Mouse (Mus musculus): Measurements from ENCODE around the gene Mgat4c. TPM values are rescaled to one million over a fixed set of nuclear protein-coding genes. Genes with fewer than 3 reads are reported as not detected.
A peak's percentile ranks its signal among the peaks of the same experiment; 100 is the strongest.

Mgat4c gene
- polyA plus RNA-seq, 1 experiment from 2014 or later, result 14.8 TPM

DNA sequence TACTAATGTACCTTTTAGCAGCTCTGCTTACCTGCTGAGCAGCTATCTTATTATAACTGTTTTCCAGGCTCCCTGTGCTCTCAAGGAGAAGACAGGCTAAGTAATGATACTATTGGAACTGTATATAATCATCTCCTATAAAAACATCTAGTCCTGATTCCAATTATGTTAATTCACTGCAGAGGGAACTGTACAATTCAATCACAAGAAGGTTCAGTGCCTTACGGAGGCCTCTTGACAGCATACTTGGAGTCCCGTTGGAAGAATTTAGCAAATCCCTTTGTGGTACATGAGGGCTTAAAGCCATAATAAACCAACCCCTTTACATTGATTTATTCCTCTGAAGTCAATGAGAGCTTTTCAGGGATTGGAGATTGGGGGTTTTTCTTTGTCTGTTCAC, 174.8 kb downstream of the Mgat4c start:
- Histone ChIP-seq H3K27me3 (replicated peaks) (no peaks in the 10 kb centered on the region), H3K4me2 (replicated peaks) (no peak overlapping the region), H3K9me3 (no peaks in the 10 kb centered on the region), H3K27ac (no peak overlapping the region), H3K4me3 (replicated peaks) (no peak overlapping the region), H3K36me3 (no peaks in the 10 kb centered on the region), H3K4me1 (replicated peaks) (no peaks in the 10 kb centered on the region), H3K9ac (no peak overlapping the region)
- ATAC-seq, result no peak
- WGBS, result 56% methylated on average over 2 of the region's 2 CpGs

DNA sequence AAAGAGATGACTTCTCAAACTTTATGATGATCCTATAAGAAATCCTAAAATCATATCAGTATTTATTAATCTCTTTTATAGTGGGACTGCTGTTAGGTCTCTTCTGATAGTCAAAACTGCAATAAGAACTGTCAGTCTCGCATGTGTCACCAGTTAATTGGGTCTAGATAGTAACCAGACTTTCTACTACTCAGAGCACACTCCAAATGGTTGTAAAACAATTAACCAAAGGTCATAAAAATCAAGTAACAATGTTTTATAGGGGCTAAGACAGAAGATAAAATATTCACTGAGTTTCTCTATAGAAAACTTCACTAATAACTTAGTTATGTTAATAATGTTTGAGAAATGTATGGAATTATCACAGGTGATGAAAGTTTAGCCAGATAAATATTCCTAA, 208.6 kb downstream of the Mgat4c start:
- Histone ChIP-seq H3K36me3 (no peaks in the 10 kb centered on the region), H3K27me3 (replicated peaks) (no peaks in the 10 kb centered on the region), H3K4me1 (replicated peaks) (no peaks in the 10 kb centered on the region), H3K4me2 (replicated peaks) (no peak overlapping the region), H3K9ac (no peak overlapping the region), H3K9me3 (no peaks in the 10 kb centered on the region), H3K4me3 (replicated peaks) (no peak overlapping the region), H3K27ac (no peak overlapping the region)
- 36% methylated on average over 1 of the region's 1 CpGs for WGBS
- ATAC-seq, result 0 out of 2 replicates have a peak, but pooled peaks have one; percentile 59

DNA sequence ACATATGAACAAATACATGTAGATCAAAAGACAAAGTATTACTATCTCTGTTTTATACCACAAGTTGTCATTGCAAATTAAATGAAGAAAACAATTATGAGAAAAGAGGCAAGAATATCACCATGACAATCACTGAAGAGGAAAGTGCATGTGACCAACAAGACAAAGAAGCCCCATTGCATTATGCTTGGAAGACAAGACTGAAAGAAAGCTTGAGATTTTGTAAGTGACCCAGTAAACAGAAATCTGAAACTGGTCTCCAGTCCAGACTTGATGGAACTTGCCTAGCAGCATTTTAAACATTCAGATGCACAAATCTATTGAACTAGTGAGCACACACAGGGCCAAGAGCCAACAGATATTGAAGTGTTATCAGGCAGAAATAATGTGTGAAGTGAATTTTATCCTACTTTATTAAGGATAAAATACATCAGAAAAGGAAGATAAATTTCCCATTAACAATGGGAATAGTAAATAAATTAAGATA, 236.1 kb downstream of the Mgat4c start:
- no peak for ATAC-seq
- no peak overlapping the region for H3K9ac ChIP-seq
- no peaks in the 10 kb centered on the region for H3K9me3 ChIP-seq
- H3K36me3 ChIP-seq, result no peaks in the 10 kb centered on the region
- no peak overlapping the region for H3K4me3 ChIP-seq (replicated peaks)
- no peak overlapping the region for H3K4me2 ChIP-seq (replicated peaks)
- H3K4me1 ChIP-seq (replicated peaks), result no peaks in the 10 kb centered on the region
- H3K27ac ChIP-seq, result no peak overlapping the region
- H3K27me3 ChIP-seq (replicated peaks), result no peaks in the 10 kb centered on the region

DNA sequence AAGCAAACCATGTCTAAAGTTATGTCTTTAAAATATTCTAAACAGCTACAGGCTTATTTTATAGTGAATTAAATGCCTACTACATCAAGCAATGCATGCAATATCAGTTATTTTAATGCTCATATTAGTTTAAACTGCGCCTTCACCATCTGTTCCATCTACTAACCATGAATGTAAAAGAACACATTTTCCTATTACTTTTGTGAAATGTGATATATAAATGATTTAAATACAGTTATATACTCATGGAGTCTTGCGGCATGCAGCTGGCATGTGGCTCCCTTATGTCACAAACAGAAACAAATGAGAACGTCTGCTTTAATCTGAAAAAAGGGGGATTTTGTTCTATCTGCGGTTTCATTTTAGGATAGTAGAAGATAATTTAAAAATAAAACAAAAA, 316.3 kb downstream of the Mgat4c start:
- H3K9ac ChIP-seq, result no peak overlapping the region
- no peak overlapping the region for H3K27ac ChIP-seq
- ATAC-seq, result no peak
- H3K27me3 ChIP-seq (replicated peaks), result no peaks in the 10 kb centered on the region
- H3K4me1 ChIP-seq (replicated peaks), result no peaks in the 10 kb centered on the region
- no peak overlapping the region for H3K4me3 ChIP-seq (replicated peaks)
- H3K9me3 ChIP-seq, result no peaks in the 10 kb centered on the region
- H3K36me3 ChIP-seq, result no peaks in the 10 kb centered on the region
- H3K4me2 ChIP-seq (replicated peaks), result no peak overlapping the region
- 86% methylated on average over 4 of the region's 4 CpGs for WGBS

DNA sequence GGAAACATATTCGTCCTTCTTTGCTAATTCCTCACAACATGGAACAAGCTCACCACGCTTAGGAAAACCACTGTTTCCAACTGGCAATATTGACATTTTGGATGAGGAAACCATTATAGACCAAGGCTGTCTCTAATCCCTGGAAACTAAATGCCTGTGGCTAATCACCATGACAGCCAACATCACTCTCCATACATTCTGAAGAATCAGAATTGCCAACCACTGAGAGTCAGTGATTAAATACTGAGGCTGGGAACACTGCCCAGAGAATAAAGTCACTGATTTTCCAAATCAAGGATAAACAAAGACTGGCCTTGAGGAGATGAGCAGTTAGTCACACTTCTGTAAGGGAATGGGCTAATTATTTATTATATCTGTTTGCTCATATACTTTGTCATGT, 361.2 kb downstream of the Mgat4c start:
- 85% methylated on average over 2 of the region's 2 CpGs for WGBS
- Histone ChIP-seq H3K4me3 (replicated peaks) (no peak overlapping the region), H3K27ac (no peak overlapping the region), H3K4me2 (replicated peaks) (no peak overlapping the region), H3K27me3 (replicated peaks) (no peaks in the 10 kb centered on the region), H3K4me1 (replicated peaks) (no peaks in the 10 kb centered on the region), H3K9ac (no peak overlapping the region), H3K9me3 (no peaks in the 10 kb centered on the region), H3K36me3 (no peaks in the 10 kb centered on the region)
- ATAC-seq, result no peak

DNA sequence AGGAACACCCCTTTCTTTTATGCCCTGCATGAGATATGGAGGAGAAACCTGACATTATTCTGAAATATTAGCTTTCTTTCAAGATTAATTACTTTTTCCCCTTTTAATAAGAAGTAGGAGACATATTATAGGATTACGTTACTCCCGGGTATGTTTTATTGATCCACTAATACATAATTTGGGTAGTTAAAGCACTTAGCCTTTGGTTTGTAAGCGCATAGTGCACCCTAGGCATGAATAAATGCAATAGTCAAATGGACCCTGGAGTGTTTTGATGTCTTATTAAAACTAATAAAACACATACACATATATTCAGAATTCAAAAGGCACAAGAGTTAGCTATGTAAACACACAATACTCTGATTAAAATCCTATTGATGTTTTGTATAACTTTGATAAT, 374.9 kb downstream of the Mgat4c start:
- Histone ChIP-seq H3K36me3 (no peaks in the 10 kb centered on the region), H3K27me3 (replicated peaks) (no peaks in the 10 kb centered on the region), H3K9ac (no peak overlapping the region), H3K4me2 (replicated peaks) (no peak overlapping the region), H3K27ac (no peak overlapping the region), H3K4me3 (replicated peaks) (no peak overlapping the region), H3K9me3 (no peaks in the 10 kb centered on the region), H3K4me1 (replicated peaks) (no peaks in the 10 kb centered on the region)
- 87% methylated on average over 3 of the region's 3 CpGs for WGBS
- ATAC-seq, result no peak

DNA sequence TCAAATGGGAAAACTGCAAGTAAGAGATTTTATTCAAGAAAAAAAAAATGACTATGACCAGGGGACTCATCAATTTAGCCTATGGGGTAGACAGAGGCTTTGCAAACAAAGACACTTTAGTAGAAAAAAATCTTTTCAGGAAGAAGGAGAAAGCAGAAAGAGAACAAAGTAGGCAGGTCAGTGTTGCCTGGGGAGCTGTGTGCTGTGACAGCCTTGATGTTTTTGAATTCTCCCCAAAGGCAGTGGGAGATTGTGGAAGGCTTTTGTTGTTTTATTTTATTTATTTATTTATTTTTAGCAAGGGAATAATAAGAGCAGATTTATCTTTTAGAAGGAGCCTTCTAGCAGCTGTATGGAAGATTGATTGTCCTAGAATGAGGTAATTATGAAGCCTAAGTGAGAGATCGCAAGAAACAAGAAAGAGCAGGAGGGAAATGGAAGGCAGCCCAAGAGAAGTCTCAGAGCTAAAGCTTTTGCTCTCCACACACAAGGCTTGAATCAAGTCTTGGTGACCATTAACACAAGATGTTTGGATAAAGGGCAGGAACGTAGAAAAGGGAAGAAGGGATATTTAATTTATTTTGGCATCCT, 375.8 kb downstream of the Mgat4c start:
- Histone ChIP-seq H3K4me3 (replicated peaks) (no peak overlapping the region), H3K9ac (no peak overlapping the region), H3K27me3 (replicated peaks) (no peaks in the 10 kb centered on the region), H3K4me1 (replicated peaks) (no peaks in the 10 kb centered on the region), H3K36me3 (no peaks in the 10 kb centered on the region), H3K27ac (no peak overlapping the region), H3K9me3 (no peaks in the 10 kb centered on the region), H3K4me2 (replicated peaks) (no peak overlapping the region)
- 45% methylated on average over 2 of the region's 2 CpGs for WGBS
- no peak for ATAC-seq

DNA sequence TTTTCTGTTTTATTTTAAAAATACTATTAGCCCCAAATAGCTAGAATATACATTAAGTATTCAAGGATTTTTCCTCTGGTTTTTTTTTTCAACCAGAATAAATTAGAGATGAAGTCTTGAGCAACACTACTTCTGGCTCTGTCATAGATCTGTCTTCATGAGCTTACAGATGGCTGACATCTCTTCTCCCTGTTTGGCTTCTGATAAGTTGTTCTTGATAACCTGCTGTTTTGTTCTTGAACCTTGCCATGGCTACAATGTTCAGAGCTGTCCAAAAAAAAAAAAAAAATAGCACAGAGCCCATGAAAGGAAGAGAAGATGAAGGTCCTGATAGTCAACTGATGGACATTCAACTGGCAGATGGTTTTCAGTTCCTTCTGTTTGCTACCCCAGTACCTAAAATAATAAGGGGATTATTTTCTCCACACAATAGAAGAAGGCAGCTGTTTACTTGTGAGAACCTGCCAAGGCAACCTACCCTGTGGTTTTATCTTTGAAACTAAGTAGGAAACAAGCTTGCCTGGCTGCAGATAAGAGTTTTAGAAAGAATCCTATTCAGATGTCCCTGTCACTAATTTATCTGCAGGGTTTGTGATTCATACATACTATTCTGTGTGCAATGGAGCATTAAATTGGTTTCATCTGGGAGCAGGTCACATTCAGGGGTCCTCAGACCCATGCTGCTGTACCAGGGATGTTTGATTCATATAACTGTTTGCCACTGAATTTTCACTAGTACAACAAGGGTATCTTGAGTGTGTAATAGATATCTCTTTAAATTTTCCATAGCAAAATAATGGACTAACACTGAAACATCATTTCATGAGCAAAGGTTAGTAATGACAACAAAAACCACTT, 393.5 kb downstream of the Mgat4c start:
- no peak for ATAC-seq
- Histone ChIP-seq H3K9me3 (no peaks in the 10 kb centered on the region), H3K27ac (no peak overlapping the region), H3K4me3 (replicated peaks) (no peak overlapping the region), H3K36me3 (no peaks in the 10 kb centered on the region), H3K4me1 (replicated peaks) (no peaks in the 10 kb centered on the region), H3K27me3 (replicated peaks) (no peaks in the 10 kb centered on the region), H3K9ac (no peak overlapping the region), H3K4me2 (replicated peaks) (no peak overlapping the region)

DNA sequence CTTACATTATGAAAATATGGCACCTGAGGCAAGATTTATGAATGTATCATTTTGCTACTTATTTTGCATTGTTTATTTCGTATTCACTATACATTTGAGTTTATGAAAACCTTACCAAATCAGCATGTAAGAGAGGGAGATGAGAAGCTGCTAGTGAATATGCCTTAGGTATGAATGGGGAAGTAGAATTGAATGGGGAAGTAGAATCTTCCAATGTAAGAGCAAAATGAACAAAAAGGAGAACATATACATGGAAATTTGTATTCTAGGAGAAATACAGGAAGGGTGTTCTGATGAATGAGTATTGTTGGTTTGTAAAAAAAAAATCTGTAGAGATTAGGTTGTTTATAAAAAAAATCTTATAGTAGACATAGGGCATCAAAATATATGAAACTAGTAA, 441.9 kb downstream of the Mgat4c start:
- ATAC-seq, result no peak
- no peak overlapping the region for H3K27ac ChIP-seq
- no peak overlapping the region for H3K9ac ChIP-seq
- H3K36me3 ChIP-seq, result no peaks in the 10 kb centered on the region
- H3K4me2 ChIP-seq (replicated peaks), result no peak overlapping the region
- WGBS, result 79% methylated on average over 1 of the region's 1 CpGs
- H3K9me3 ChIP-seq, result no peaks in the 10 kb centered on the region
- no peaks in the 10 kb centered on the region for H3K4me1 ChIP-seq (replicated peaks)
- H3K27me3 ChIP-seq (replicated peaks), result no peaks in the 10 kb centered on the region
- H3K4me3 ChIP-seq (replicated peaks), result no peak overlapping the region

DNA sequence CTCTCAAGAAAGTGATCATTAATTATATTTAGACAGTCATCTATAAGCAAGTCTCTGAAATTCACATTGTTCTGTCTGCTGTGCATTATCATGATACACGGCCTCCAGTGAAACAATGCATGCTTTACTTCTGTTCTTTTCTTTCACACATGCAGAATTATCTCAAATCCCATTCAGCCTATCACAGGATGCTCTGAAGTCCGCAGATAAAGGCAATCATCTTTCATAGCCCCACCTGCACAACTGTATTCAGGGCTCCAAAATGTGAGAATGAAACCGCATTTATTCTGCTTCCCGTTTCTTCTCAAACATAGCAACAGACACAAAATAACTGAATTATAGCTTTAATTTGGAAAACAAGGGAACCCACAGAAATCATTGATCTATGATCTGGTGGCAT, 446.1 kb downstream of the Mgat4c start:
- no peak overlapping the region for H3K4me3 ChIP-seq (replicated peaks)
- H3K4me2 ChIP-seq (replicated peaks), result no peak overlapping the region
- H3K27ac ChIP-seq, result no peak overlapping the region
- no peaks in the 10 kb centered on the region for H3K27me3 ChIP-seq (replicated peaks)
- no peak for ATAC-seq
- 77% methylated on average over 4 of the region's 4 CpGs for WGBS
- no peaks in the 10 kb centered on the region for H3K4me1 ChIP-seq (replicated peaks)
- no peaks in the 10 kb centered on the region for H3K36me3 ChIP-seq
- no peaks in the 10 kb centered on the region for H3K9me3 ChIP-seq
- no peak overlapping the region for H3K9ac ChIP-seq

DNA sequence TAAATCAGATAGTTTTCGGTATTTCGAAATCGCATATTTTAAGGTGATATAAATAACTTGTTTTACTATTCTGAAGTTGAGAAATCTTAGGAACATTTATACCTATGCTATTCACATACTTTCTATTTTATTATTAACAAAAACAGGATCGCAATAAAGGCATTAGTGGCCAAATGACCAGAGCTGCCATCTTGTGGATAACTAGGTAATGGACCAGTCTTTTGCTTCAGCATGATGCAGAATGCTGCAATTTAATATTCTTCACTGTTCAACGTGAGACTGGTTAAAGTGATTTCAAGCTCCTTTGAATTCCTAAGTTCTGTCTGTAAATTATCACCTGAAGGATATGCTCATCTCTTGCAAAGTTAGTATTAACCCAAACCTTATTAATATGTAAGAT, 473.6 kb downstream of the Mgat4c start:
- Histone ChIP-seq H3K27me3 (replicated peaks) (no peaks in the 10 kb centered on the region), H3K4me1 (replicated peaks) (no peaks in the 10 kb centered on the region), H3K36me3 (no peaks in the 10 kb centered on the region), H3K4me3 (replicated peaks) (no peak overlapping the region), H3K27ac (no peak overlapping the region), H3K9me3 (no peaks in the 10 kb centered on the region), H3K9ac (no peak overlapping the region), H3K4me2 (replicated peaks) (no peak overlapping the region)
- 79% methylated on average over 5 of the region's 5 CpGs for WGBS
- no peak for ATAC-seq

DNA sequence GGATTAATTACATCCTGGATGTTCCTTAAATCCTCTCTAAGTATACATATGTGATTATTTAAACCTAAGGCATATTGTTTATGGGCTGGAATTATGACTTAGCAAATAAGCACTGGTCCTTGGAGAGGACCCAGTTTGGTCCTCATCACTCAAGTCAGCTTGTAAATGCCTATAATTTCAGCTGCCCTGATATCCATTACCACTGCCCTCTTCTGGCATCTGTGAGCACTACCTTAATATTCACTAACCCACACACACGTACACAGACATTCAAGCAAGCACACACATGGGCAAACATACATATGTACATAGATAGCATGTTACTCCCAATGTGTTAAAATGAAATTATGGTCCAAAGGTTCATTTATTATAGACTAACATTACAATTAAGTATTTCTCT, 474.6 kb downstream of the Mgat4c start:
- Histone ChIP-seq H3K4me3 (replicated peaks) (no peak overlapping the region), H3K9ac (no peak overlapping the region), H3K4me2 (replicated peaks) (no peak overlapping the region), H3K27ac (no peak overlapping the region), H3K9me3 (no peaks in the 10 kb centered on the region), H3K36me3 (no peaks in the 10 kb centered on the region), H3K4me1 (replicated peaks) (no peaks in the 10 kb centered on the region), H3K27me3 (replicated peaks) (no peaks in the 10 kb centered on the region)
- no peak for ATAC-seq
- 41% methylated on average over 1 of the region's 1 CpGs for WGBS

DNA sequence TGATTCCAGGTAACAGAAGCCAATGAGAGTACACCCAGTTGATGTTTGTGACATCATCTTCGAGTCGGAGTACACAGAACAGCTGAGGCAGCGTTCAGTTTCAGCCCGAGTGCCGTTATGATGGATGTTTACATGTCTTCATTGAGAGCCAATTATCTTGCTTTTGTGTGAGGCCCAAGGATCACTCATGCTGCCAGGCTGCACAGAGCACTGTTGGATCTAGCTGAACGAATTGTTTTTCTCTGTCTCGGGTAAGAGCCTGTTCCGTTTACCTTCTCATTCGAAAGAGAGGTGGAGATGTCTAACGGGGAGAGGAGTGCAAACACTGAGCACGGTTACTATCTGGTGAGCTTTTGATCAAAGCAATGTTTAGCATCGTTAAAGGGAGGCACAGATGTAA, 477.5 kb downstream of the Mgat4c start:
- no peak overlapping the region for H3K27ac ChIP-seq
- H3K9ac ChIP-seq, result no peak overlapping the region
- 10% methylated on average over 12 of the region's 12 CpGs for WGBS
- H3K9me3 ChIP-seq, result no peaks in the 10 kb centered on the region
- H3K4me2 ChIP-seq (replicated peaks), result peak overlapping the region; percentile 47
- no peak for ATAC-seq
- no peaks in the 10 kb centered on the region for H3K27me3 ChIP-seq (replicated peaks)
- H3K36me3 ChIP-seq, result no peaks in the 10 kb centered on the region
- H3K4me1 ChIP-seq (replicated peaks), result no peaks in the 10 kb centered on the region
- H3K4me3 ChIP-seq (replicated peaks), result 0 out of 2 replicates have a peak overlapping the region, but pooled peaks have one; percentile 0
